Mouse (Mus musculus) CH12.LX (cell line): ENCODE data around the gene Cd59b. TPM values are rescaled to one million over a fixed set of nuclear protein-coding genes. Genes with fewer than 3 reads are reported as not detected.

Source experiments
- DNase-seq: peaks from one replicate; pipeline ENCODE4 v3.0.0-alpha.2; 2013; ENCODE audit errors: extremely low read depth
- H3K27ac ChIP-seq: 2 replicates; pipeline ENCODE4 v1.5.1; 2012; ENCODE audit warnings: low read depth, mild to moderate bottlenecking, control low read depth, moderate library complexity; ENCODE audit not compliant: insufficient read depth
- H3K27me3 ChIP-seq: replicated peaks from 2 replicates; pipeline ENCODE3; 2012; ENCODE audit warnings: inconsistent platforms
- H3K36me3 ChIP-seq, 2 experiments: replicated peaks in 1 of 2; 2 replicates each; pipeline versions ENCODE3 to v1.6.1; 2012; ENCODE audit warnings: inconsistent platforms in 1 of 2, low read length in 1 of 2, mild to moderate bottlenecking in 1 of 2, mixed read lengths in 1 of 2, moderate library complexity in 1 of 2; ENCODE audit not compliant: control insufficient read depth in 1 of 2, insufficient read depth in 1 of 2
- H3K4me1 ChIP-seq, 2 experiments: 2 replicates each; pipeline ENCODE4 v1.6.1; 2012; ENCODE audit warnings: inconsistent platforms in 1 of 2, moderate library complexity in 1 of 2; ENCODE audit not compliant: insufficient read depth in 2 of 2, control insufficient read depth in 1 of 2
- H3K4me2 ChIP-seq: 2 replicates; pipeline ENCODE4 v1.6.1; 2012; ENCODE audit warnings: low read depth, mild to moderate bottlenecking, control low read depth; ENCODE audit not compliant: poor library complexity, insufficient read depth, severe bottlenecking
- H3K4me3 ChIP-seq, 3 experiments: fragments of 150-350 bp in 1 of 3; sonication (generic) in 1 of 3; replicated peaks in 1 of 3; 2 replicates each; pipeline versions ENCODE3 to v1.5.1; 2011 to 2012; ENCODE audit warnings: low read depth in 2 of 3, low read length in 2 of 3, mild to moderate bottlenecking in 2 of 3, moderate library complexity in 2 of 3, control low read depth in 1 of 3, improper control_type of control experiment in 1 of 3, inconsistent platforms in 1 of 3, mixed read lengths in 1 of 3; ENCODE audit not compliant: poor library complexity in 1 of 3
- H3K79me2 ChIP-seq: replicated peaks from 2 replicates; pipeline ENCODE4 v1.6.1; 2012; ENCODE audit warnings: mild to moderate bottlenecking, moderate library complexity; ENCODE audit not compliant: control insufficient read depth, poor library complexity, insufficient read depth, severe bottlenecking; ENCODE audit errors: extremely low read depth
- H3K9ac ChIP-seq: 2 replicates; pipeline ENCODE4 v1.6.1; 2012; ENCODE audit warnings: low read depth, mild to moderate bottlenecking, control low read depth, moderate library complexity; ENCODE audit not compliant: insufficient read depth
- H3K9me3 ChIP-seq: replicated peaks from 2 replicates; pipeline ENCODE3; 2012; ENCODE audit warnings: low read length, inconsistent platforms, mixed read lengths
- CHD1 ChIP-seq: IDR thresholded peaks from 2 replicates; pipeline ENCODE4 v1.6.1; 2012; ENCODE audit warnings: low read depth, low read length, improper control_type of control experiment, inconsistent platforms
- E2F4 ChIP-seq: IDR thresholded peaks from 2 replicates; pipeline ENCODE4 v1.6.1; 2011; ENCODE audit warnings: low read depth, low read length, improper control_type of control experiment; ENCODE audit not compliant: insufficient replicate concordance
- ELF1 ChIP-seq: IDR thresholded peaks from 2 replicates; pipeline ENCODE4 v1.6.1; 2014; ENCODE audit warnings: low read depth, mild to moderate bottlenecking, inconsistent platforms, low read length, improper control_type of control experiment
- EP300 ChIP-seq: IDR thresholded peaks from 2 replicates; pipeline ENCODE4 v1.6.1; 2011; ENCODE audit warnings: low read length, improper control_type of control experiment
- ETS1 ChIP-seq: conservative IDR thresholded peaks from 2 replicates; pipeline ENCODE4 v1.6.1; 2012; ENCODE audit warnings: low read depth, mild to moderate bottlenecking, inconsistent platforms, low read length, improper control_type of control experiment, moderate library complexity
- HCFC1 ChIP-seq: IDR thresholded peaks from 2 replicates; pipeline ENCODE4 v1.6.1; 2012; ENCODE audit warnings: low read depth, mild to moderate bottlenecking, inconsistent platforms, low read length, improper control_type of control experiment
- IRF4 ChIP-seq: IDR thresholded peaks from 2 replicates; pipeline ENCODE4 v1.6.1; 2014; ENCODE audit warnings: low read depth, mild to moderate bottlenecking, inconsistent platforms, low read length, improper control_type of control experiment
- JUN ChIP-seq: IDR thresholded peaks from 2 replicates; pipeline ENCODE4 v1.6.1; 2011; ENCODE audit warnings: low read depth, mild to moderate bottlenecking, low read length, improper control_type of control experiment, moderate library complexity; ENCODE audit not compliant: insufficient read depth
- JUND ChIP-seq: conservative IDR thresholded peaks from 2 replicates; pipeline ENCODE4 v1.6.1; 2011; ENCODE audit warnings: low read depth, low read length, improper control_type of control experiment
- KAT2A ChIP-seq: IDR thresholded peaks from 2 replicates; pipeline ENCODE4 v1.6.1; 2012; ENCODE audit warnings: low read length, improper control_type of control experiment, inconsistent platforms; ENCODE audit not compliant: insufficient replicate concordance
- MAX ChIP-seq: IDR thresholded peaks from 2 replicates; pipeline ENCODE4 v1.6.1; 2011; ENCODE audit warnings: low read length, improper control_type of control experiment
- MAZ ChIP-seq: IDR thresholded peaks from 2 replicates; pipeline ENCODE4 v1.6.1; 2012; ENCODE audit warnings: low read depth, mild to moderate bottlenecking, inconsistent platforms, low read length, improper control_type of control experiment, moderate library complexity
- MEF2A ChIP-seq: IDR thresholded peaks from 2 replicates; pipeline ENCODE4 v1.6.1; 2014; ENCODE audit warnings: low read depth, mild to moderate bottlenecking, inconsistent platforms, low read length, improper control_type of control experiment, borderline replicate concordance
- MYC ChIP-seq: IDR thresholded peaks from 2 replicates; pipeline ENCODE4 v1.6.1; 2011; ENCODE audit warnings: low read depth, mild to moderate bottlenecking, improper control_type of control experiment, low read length
- NRF1 ChIP-seq: IDR thresholded peaks from 2 replicates; pipeline ENCODE4 v1.6.1; 2014; ENCODE audit warnings: low read depth, mild to moderate bottlenecking, inconsistent platforms, low read length, improper control_type of control experiment, moderate library complexity
- PAX5 ChIP-seq: IDR thresholded peaks from 2 replicates; pipeline ENCODE4 v1.6.1; 2012; ENCODE audit warnings: low read length, inconsistent platforms, mixed read lengths
- POLR2A ChIP-seq: IDR thresholded peaks from 2 replicates; pipeline ENCODE4 v1.6.1; 2011; ENCODE audit warnings: low read depth, mild to moderate bottlenecking, improper control_type of control experiment, low read length
- POLR2AphosphoS2 ChIP-seq: IDR thresholded peaks from 2 replicates; pipeline ENCODE4 v1.6.1; 2011; ENCODE audit warnings: low read depth, low read length, improper control_type of control experiment
- TBP ChIP-seq: conservative IDR thresholded peaks from 2 replicates; pipeline ENCODE4 v1.6.1; 2011; ENCODE audit warnings: low read depth, low read length, improper control_type of control experiment
- TCF12 ChIP-seq: IDR thresholded peaks from 2 replicates; pipeline ENCODE4 v1.6.1; 2014; ENCODE audit warnings: low read depth, mild to moderate bottlenecking, inconsistent platforms, low read length, improper control_type of control experiment
- UBTF ChIP-seq: IDR thresholded peaks from 2 replicates; pipeline ENCODE4 v1.6.1; 2012; ENCODE audit warnings: low read depth, mild to moderate bottlenecking, inconsistent platforms, low read length, improper control_type of control experiment, moderate library complexity
- ZC3H11A ChIP-seq: IDR thresholded peaks from 2 replicates; pipeline ENCODE4 v1.6.1; 2012; ENCODE audit warnings: low read depth, mild to moderate bottlenecking, inconsistent platforms, low read length, improper control_type of control experiment
- ZKSCAN1 ChIP-seq: IDR thresholded peaks from 2 replicates; pipeline ENCODE4 v1.6.1; 2012; ENCODE audit warnings: low read depth, inconsistent platforms, low read length, improper control_type of control experiment, borderline replicate concordance
- dilution Hi-C: fragments of 300-500 bp; cut with MboI; formaldehyde crosslinking; loops from 2 replicates; pipeline ENCODE4 v1.14.3; 2020; ENCODE audit warnings: low sequenced_read_pairs; ENCODE audit not compliant: extremely low pct_unique_long_range_greater_than_20kb, extremely low pct_ligation_motif_present
- in situ Hi-C: fragments of 300-500 bp; cut with MboI; formaldehyde crosslinking; loops from 3 replicates; pipeline ENCODE4 v1.14.3; 2019; ENCODE audit warnings: low sequenced_read_pairs, low pct_ligation_motif_present, low pct_unique_long_range_greater_than_20kb, mixed read lengths
- polyA plus RNA-seq: library from polyadenylated mRNA; unstranded; fragments of >175 nt; gene quantifications from 2 replicates; pipeline ENCODE4 v1.2.1, GENCODE M21; 2012; ENCODE audit warnings: low read depth; ENCODE audit not compliant: insufficient read length
- total RNA-seq, 2 experiments: library from RNA; depleted of rRNA; stranded (reverse); fragments of 300-350 nt in 1 of 2; fragments of >200 nt in 1 of 2; gene quantifications; 2 replicates each; pipeline ENCODE4 v1.2.3; 2012 to 2014

Gene Cd59b
- total and polyA plus RNA-seq, 3 experiments, result 0.25 to 2.1 (median 0.80) TPM

DNA sequence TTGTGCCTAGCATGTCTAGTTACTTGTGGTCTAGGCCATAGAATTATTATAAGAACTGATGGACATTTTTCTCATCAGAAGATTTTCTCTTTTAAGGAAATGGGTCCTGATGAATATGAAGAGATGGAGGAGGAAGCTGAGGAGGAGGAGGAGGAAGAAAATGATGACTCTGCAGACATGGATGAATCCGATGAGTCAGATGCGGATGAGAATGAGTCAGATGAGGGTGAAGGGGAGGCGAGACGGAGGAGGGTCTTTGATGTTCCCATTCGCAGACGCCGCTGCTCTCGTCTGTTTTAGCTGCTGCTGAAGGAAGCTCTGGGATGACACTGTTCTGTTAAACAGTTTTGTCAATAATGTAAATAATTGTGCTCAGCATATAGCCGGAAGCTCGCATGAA lies 9.9 kb upstream of the Cd59b start:
- H3K9me3 ChIP-seq, result no peaks in the 10 kb centered on the region
- H3K79me2 ChIP-seq, result no peaks in the 10 kb centered on the region
- H3K9ac ChIP-seq, result no peak overlapping the region
- peaks cover 21 to 48% of the 10 kb centered on the region in 2 experiments for H3K36me3 ChIP-seq
- dilution Hi-C loops, result no loop called here
- H3K27ac ChIP-seq, result no peak overlapping the region
- H3K4me2 ChIP-seq, result no peak overlapping the region
- DNase-seq, result no peak
- in situ Hi-C loops, result no loop called here
- H3K4me3 ChIP-seq, result no peak overlapping the region
- TF ChIP-seq TBP (no peak), EP300 (no peak), ETS1 (no peak), HCFC1 (no peak), IRF4 (no peak), MAX (no peak), KAT2A (no peak), JUN (no peak), PAX5 (no peak), MEF2A (no peak), JUND (no peak), POLR2AphosphoS2 (no peak), TCF12 (no peak), NRF1 (no peak)
- TF ChIP-seq, all 38 proteins: peak for 0
- H3K27me3 ChIP-seq, result no peaks in the 10 kb centered on the region
- no peaks in the 10 kb centered on the region for H3K4me1 ChIP-seq

DNA sequence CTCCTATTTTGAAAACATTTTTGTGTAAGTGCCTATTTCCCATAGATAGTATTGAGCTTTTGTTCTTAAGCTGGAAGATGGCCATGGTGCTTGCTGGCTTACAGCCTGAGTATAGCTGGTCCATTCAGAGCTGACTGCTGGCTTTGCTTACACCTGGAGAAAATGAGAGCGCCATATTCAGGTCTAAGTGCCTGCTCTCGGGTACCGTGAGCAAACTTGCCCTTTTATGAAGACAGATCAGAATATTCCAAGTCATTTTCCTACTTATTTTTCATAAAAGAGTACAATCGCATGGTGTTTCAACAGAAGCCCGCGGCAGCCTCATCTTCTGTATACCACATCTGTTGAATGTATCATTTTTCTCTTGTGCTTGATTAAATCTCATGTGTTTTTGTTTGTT lies 8.7 kb upstream of the Cd59b start:
- no peak overlapping the region for H3K4me2 ChIP-seq
- in situ Hi-C loops (no loop called here), dilution Hi-C loops (no loop called here)
- TF ChIP-seq ZKSCAN1 (no peak), MYC (no peak), MAZ (no peak), JUN (no peak), POLR2A (no peak), UBTF (no peak), CHD1 (no peak), NRF1 (no peak), ELF1 (no peak), E2F4 (no peak), ZC3H11A (no peak), KAT2A (no peak)
- no peak overlapping the region for H3K27ac ChIP-seq
- no peak overlapping the region for H3K4me3 ChIP-seq
- no peaks in the 10 kb centered on the region for H3K4me1 ChIP-seq
- no peaks in the 10 kb centered on the region for H3K9me3 ChIP-seq
- DNase-seq, result no peak
- H3K9ac ChIP-seq, result no peak overlapping the region
- peaks cover 14 to 38% of the 10 kb centered on the region in 2 experiments for H3K36me3 ChIP-seq
- H3K27me3 ChIP-seq, result no peaks in the 10 kb centered on the region
- no peaks in the 10 kb centered on the region for H3K79me2 ChIP-seq
